Mouse (Mus musculus): ENCODE results near the gene Cse1l.
A peak's percentile ranks its signal among the peaks of the same experiment; 100 is the strongest.

Gene Cse1l

GRCm38 (mm10) chr2:166903719-166904282, 2.0 kb upstream of the Cse1l start:
- DNase-seq, result no peak

GRCm38 (mm10) chr2:166906523-166907182, 813 bp downstream of the Cse1l start:
- peak in 1 of 2 experiments; percentile 20 for DNase-seq

GRCm38 (mm10) chr2:166909729-166910128, 3.9 kb downstream of the Cse1l start:
- DNase-seq, result no peak

GRCm38 (mm10) chr2:166910536-166910935, 4.7 kb downstream of the Cse1l start:
- no peak for DNase-seq

GRCm38 (mm10) chr2:166923971-166924370, 18.1 kb downstream of the Cse1l start:
- DNase-seq, result no peak

- no peak for DNase-seq
Measured at GRCm38 (mm10) chr2:166933943-166934342, 28.1 kb downstream of the Cse1l start.

GRCm38 (mm10) chr2:166934416-166934815, 28.6 kb downstream of the Cse1l start:
- no peak for DNase-seq

- peak; percentile 30 to 74 for DNase-seq
Measured at GRCm38 (mm10) chr2:166935582-166935981, 29.7 kb downstream of the Cse1l start.

GRCm38 (mm10) chr2:166936166-166936565, 30.3 kb downstream of the Cse1l start:
- DNase-seq, result no peak

GRCm38 (mm10) chr2:166943146-166943545, 37.3 kb downstream of the Cse1l start:
- DNase-seq, result no peak

GRCm38 (mm10) chr2:166944346-166944745, 38.5 kb downstream of the Cse1l start:
- no peak for DNase-seq

- no peak for DNase-seq
Measured at GRCm38 (mm10) chr2:166945456-166945855, 39.6 kb downstream of the Cse1l start.

- DNase-seq, result no peak
Measured at GRCm38 (mm10) chr2:166948246-166948645, 42.4 kb downstream of the Cse1l start.

- no peak for DNase-seq
Measured at GRCm38 (mm10) chr2:166948936-166949335, 43.1 kb downstream of the Cse1l start.

GRCm38 (mm10) chr2:166950853-166951648, 45.2 kb downstream of the Cse1l start:
- DNase-seq, result no peak

GRCm38 (mm10) chr2:166952151-166952550, 46.3 kb downstream of the Cse1l start:
- no peak for DNase-seq

GRCm38 (mm10) chr2:166956805-166957204, 51.0 kb downstream of the Cse1l start:
- DNase-seq, result peak in 1 of 2 experiments; percentile 65

- DNase-seq, result peak in 1 of 2 experiments; percentile 15
Measured at GRCm38 (mm10) chr2:166960648-166961330, 54.9 kb downstream of the Cse1l start.

GRCm38 (mm10) chr2:166963257-166963656, 57.4 kb downstream of the Cse1l start:
- no peak for DNase-seq

- DNase-seq, result no peak
Measured at GRCm38 (mm10) chr2:166964773-166965172, 58.9 kb downstream of the Cse1l start.

- no peak for DNase-seq
Measured at GRCm38 (mm10) chr2:166973153-166973552, 67.3 kb downstream of the Cse1l start.

- no peak for DNase-seq
Measured at GRCm38 (mm10) chr2:166974177-166974872, 68.5 kb downstream of the Cse1l start.

- peak; percentile 18 to 27 for DNase-seq
Measured at GRCm38 (mm10) chr2:166976356-166976755, 70.5 kb downstream of the Cse1l start.
